Mouse (Mus musculus) lung, postnatal 36 days (tissue): ENCODE data around the gene Naip6.
A peak's percentile ranks its signal among the peaks of the same experiment; 100 is the strongest.
"Not testable (repeated sequence)": the region's sequence is repeated elsewhere in the genome, so short reads cannot be mapped to it uniquely, and the experiment has no call there.

Source experiments
- DNase-seq: peaks from one replicate; pipeline ENCODE4 v3.0.0; 2022; ENCODE audit warnings: mixed read lengths

Gene Naip6

DNA sequence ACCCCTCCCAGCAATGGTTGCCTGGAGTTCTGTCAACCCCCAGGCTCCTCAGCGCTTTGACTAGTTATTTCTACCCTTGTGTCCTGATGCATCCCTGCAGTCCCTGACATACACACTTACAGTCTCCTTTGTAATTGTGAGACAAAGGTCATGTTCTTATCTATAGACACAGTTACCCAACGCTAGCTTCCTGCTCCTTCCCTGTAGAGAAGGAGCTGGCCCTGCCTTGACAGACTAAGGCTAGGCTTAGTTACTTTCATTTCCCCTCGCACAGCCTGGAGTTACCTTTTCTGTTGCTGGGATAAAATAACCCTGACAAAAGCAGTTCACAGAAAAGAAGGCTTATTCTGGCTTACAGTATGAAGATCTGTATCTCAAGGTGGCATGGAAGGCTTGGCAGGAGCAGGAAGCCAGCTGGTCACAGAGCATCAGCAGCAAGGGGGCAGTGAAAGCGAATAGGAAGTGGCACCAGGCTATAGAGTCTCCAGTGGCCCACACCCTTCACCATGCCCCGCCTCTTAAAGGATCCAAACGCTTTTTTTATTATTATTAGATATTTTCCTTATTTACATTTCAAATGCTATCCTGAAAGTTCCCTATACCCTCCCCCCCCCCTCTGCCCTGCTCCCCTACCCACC lies at the start of gene Naip6:
TSS of gene Naip6 (minus strand) at position 419 of the 638 bp plus-strand sequence.
- peak; percentile 21 for DNase-seq

DNA sequence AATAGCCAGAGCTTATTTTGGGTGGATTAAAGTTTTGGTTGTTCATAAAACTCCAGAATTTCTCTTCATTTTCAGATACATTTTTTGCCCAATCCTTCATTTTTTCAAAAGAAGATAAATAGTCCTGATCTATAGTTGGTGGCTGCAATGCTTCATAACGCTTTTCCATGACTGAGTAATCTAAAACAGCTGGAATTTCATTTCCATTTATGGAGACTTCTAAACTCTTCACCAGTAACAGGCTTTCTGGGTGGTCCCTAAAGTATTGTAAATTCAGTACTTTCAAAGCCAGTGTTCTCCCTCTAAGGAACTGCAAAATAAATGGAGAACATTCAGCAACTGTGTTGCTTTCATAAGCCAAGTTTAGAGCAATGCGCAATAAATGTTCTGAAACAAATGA lies 34.8 kb upstream of the Naip6 start:
- not testable (repeated sequence) for DNase-seq

DNA sequence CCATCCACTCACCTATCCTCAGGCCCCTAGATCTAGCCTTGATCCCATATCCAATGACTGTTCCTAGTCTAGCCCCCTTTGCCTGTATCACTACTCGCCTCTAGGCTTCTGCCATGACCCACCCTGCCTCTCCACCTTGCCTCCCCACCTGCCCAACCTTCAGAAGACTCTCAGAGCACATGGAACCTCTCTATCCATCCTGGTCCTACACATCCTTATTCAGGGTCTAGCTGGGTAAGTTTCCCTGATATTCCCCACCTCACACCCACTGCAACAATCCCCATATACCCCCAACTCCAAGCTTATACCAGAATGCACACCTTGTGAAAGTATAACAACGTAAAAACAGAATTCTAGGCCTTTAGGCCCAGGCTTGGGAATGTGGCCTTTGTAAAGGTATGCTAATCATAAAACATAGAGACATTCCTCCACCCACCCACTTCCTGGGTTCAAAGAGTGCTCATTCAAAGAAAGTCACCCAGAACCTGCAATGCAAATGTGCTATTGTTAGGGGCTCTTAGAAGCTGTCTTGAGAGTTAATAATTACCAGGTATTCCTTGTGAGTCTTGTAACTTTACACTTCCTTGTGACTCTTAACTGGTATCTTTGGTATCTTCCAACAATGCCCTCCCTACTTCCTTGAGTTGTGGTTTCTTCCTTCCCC lies 32.2 kb upstream of the Naip6 start:
- DNase-seq: not testable (repeated sequence)

DNA sequence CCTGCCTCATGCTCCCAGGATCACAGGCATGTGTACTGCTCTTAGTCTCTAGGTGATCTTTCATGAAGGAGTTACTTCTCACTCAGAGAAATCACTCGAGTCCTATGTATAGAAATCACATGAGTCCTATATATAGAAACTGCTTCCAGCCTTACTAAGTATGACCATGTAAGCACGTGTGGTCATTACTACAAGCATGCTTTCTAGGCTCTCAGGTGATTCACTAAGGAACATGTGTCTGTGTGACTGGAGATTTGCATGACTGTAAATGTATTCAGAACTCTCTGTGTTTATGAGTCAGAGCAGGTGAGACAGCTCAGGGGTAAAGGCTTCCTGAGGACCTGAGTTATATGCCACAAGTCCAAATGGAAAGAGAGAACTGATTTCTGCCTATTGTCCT lies 24.3 kb upstream of the Naip6 start:
- no peak for DNase-seq

DNA sequence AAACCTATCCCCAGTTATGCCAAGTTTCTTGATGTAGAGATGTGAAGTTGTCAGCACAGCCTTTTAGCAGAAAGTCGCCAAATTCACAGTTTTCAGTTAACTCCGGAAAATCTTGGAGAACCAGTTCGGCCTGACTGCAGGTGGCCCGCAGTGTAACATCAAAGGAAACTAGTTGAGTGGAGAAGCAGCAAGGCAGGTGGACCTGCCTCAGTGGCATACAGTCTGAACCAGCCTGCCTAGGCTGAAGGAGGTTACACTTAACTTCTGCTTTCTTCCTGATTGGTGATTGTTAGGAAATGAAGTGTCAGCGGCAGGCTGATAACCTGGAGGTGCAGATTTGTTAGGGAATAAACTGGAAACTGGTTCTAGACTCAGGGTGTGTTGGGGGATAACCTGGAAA lies 14.3 kb upstream of the Naip6 start:
- not testable (repeated sequence) for DNase-seq

DNA sequence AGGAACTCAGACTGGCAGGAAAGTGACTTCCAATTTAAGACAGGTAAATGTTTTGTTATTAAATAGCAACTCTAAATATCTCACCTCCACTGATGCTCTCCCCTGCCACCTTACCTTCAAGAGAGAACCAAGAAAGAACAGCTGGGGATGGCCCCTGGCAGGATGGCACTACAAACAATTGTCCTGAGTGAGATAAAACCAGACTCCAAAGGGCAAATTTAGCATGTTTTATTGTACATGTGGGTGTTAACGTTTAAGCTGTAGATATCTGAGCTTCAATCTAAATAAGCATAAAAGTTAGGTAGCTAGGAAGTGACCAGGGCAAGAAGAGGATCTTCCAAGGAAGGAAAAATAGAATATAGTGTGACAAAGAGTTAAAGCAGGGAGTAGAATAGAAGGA lies 11.4 kb upstream of the Naip6 start:
- DNase-seq: not testable (repeated sequence)

DNA sequence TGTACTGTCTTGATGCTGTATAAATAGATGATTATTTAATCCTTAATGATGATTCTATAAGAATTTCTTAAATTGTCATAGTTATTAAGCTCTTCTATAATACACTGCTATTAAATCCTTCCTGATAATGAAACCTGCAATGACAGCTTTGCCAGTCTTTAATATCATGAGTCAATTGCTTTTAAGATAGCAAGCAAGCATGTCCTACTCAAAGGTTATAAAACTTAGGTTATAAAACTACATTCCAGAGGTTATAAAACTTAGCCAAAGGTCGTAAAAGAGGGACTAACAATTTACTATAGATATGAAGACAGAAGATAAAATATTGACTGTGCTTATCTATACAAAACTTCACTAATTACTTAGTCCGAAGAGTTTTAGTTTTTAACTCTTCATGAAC lies 10.6 kb upstream of the Naip6 start:
- not testable (repeated sequence) for DNase-seq

DNA sequence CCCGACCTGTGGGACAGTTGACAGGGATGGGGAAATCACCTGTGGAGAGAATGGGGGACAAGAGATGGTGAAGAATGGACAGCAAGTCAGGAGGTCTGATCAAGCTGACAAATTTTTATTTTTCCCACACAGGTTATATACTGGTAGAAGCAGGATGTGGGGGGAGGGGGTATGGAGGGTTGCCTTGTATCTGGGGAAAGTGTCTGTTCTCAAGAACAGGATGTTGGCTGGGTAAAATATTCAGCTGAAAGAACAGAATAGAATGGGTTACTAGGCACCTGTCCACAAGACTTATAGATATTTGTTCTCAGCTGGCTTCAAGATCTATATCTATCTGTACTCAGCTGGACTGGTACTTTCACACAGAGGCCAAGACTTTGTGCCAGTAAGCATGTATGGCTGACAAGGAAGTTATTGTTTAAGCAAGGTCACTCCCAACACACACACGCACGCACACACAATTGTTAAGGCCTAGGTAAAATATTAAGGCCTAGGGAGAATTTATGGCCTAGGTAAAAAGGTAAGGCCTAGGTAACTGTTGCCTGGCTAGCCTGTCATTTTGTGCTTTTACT lies 4.9 kb upstream of the Naip6 start:
- not testable (repeated sequence) for DNase-seq

DNA sequence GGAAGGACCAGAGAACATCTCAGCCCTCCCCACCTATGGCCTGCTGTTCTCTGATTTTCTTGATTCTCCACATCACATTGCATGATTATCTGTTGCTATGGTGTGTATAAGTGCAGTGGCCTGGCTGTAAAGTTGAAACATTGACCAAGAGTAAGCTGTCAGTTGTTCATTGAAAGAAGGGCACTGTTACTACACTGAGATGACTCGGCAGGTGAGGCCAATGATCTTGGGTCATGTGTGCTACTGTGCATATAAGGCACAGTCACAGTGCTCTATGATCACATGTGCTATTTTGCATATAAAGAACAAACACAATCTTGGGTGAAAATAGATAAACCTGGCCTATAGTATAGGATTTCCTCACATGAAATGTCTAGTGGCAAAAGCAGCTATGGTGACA lies 32.9 kb downstream of the Naip6 start:
- no peak for DNase-seq

DNA sequence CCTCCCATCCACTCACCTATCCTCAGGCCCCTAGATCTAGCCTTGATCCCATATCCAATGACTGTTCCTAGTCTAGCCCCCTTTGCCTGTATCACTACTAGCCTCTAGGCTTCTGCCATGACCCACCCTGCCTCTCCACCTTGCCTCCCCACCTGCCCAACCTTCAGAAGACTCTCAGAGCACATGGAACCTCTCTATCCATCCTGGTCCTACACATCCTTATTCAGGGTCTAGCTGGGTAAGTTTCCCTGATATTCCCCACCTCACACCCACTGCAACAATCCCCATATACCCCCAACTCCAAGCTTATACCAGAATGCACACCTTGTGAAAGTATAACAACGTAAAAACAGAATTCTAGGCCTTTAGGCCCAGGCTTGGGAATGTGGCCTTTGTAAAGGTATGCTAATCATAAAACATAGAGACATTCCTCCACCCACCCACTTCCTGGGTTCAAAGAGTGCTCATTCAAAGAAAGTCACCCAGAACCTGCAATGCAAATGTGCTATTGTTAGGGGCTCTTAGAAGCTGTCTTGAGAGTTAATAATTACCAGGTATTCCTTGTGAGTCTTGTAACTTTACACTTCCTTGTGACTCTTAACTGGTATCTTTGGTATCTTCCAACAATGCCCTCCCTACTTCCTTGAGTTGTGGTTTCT lies 45.9 kb downstream of the Naip6 start:
- DNase-seq: not testable (repeated sequence)

DNA sequence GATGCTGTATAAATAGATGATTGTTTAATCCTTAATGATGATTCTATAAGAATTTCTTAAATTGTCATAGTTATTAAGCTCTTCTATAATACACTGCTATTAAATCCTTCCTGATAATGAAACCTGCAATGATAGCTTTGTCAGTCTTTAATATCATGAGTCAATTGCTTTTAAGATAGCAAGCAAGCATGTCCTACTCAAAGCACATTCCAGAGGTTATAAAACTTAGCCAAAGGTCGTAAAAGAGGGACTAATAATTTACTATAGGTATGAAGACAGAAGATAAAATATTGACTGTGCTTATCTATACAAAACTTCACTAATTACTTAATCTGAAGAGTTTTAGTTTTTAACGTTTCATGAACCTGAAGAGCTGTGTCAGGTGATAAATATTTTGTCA lies 60.5 kb downstream of the Naip6 start:
- DNase-seq: not testable (repeated sequence)

DNA sequence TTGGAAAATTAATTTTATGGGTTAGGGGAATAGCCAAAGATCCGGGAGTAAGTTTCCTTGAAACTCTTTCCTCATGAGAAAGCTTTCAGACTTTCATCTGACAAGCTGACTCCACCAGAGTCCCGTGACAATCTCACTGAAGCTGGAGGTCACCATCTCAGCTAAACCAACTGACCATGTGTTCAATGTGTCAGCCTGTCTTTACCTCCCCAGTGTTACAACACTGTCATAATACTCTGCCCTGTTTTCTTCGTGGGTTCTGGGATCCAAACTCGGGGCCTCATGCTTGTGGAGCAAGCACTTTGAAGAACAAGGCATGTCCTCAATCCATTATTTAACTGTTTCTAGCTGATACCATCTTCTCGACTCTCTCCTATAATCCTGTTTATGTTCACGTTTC lies 61.5 kb downstream of the Naip6 start:
- DNase-seq: not testable (repeated sequence)

DNA sequence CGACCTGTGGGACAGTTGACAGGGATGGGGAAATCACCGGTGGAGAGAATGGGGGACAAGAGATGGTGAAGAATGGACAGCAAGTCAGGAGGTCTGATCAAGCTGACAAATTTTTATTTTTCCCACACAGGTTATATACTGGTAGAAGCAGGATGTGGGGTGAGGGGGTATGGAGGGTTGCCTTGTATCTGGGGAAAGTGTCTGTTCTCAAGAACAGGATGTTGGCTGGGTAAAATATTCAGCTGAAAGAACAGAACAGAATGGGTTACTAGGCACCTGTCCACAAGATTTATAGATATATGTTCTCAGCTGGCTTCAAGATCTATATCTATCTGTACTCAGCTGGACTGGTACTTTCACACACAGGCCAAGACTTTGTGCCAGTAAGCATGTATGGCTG lies 65.6 kb downstream of the Naip6 start:
- not testable (repeated sequence) for DNase-seq

DNA sequence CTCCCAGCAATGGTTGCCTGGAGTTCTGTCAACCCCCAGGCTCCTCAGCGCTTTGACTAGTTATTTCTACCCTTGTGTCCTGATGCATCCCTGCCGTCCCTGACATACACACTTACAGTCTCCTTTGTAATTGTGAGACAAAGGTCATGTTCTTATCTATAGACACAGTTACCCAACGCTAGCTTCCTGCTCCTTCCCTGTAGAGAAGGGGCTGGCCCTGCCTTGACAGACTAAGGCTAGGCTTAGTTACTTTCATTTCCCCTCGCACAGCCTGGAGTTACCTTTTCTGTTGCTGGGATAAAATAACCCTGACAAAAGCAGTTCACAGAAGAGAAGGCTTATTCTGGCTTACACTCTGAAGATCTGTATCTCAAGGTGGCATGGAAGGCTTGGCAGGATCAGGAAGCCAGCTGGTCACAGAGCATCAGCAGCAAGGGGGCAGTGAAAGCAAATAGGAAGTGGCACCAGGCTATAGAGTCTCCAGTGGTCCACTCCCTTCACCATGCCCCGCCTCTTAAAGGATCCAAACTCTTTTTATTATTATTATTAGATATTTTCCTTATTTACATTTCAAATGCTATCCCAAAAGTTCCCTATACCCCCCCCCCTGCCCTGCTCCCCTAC lies 70.5 kb downstream of the Naip6 start:
- DNase-seq: peak; percentile 13

DNA sequence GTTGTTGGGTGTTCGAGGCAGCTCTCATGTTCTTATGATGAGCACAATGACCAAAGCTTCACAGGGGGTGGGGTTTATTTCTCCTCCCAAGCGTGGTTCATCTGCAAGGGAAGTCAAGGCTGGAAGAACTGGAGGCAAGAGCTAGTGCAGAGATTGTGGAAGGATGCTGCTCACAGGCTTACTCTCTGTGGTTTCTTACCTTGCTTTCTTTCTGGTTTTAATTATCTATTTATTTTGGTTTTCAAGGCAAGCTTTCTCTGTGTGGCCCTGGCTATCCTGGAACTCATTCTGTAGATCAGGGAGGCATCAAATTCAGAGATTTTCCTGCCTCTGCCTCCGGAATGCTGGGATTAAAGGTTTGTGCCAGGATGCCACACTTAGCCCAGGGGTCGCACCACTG lies 71.3 kb downstream of the Naip6 start, which contains the start of gene Naip5:
TSS of gene Naip5 (minus strand) at position 101 of the 400 bp plus-strand sequence.
- not testable (repeated sequence) for DNase-seq

DNA sequence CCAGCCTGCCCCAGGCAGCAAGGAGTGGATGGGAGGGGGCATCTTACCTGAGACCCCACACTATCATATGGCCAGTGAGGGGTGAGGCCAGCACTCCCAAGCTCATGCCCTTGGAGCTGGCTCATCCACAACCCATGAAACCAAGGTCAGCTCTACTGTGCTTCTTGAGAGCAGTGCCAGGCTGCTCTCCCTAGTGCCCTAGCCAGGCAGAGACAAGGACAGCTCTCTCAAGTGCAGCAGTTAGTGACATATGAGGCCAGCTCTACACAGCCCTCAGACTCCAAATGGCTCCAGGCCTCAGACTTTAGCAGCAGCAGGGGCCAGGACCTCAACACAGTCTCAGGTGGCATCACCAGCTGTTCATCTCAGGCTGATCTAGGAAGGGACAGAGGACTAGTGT lies 73.8 kb downstream of the Naip6 start:
- no peak for DNase-seq
